Mouse (Mus musculus): ENCODE data around the gene Top2b. TPM values are rescaled to one million over a fixed set of nuclear protein-coding genes. Genes with fewer than 3 reads are reported as not detected.

The Top2b gene
- 97.8 and 109 TPM in 2 replicates for polyA plus RNA-seq (2016; fragmentation: Nextera tagmentation; extraction: Ambion mirVana)

DNA sequence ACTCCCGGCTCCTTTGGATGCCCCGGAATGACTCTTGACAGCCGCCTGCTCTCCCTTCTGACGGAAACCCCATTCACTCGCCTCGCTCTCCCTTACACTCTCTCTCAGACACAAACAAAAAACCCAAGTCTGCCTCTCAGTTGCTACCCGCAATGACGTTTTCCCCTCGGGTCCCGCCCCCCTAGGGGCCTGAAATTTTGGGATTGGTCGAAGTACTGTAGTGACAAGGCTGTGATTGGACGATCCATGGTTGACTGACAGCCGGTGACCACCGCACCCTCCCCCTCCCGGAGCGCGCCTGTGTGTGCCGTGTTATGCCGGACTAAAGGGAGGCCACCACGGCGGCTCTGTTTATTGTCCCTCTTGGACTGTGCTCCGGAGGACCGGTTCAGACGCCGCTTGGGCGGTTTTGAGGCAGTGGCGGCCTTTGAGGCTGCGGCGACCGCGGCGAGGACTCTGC, at the start of gene Top2b:
Gene Top2b, plus strand, starts transcription at position 302 of the 460 bp plus-strand sequence.
- H3K27ac ChIP-seq: peak within 1 kb of the TSS; percentile 98
- H3K9me3 ChIP-seq: no peaks in the 10 kb centered on the region
- peak within 1 kb of the TSS; percentile 76 for H3K4me2 ChIP-seq (replicated peaks)
- H3K36me3 ChIP-seq: no peaks in the 10 kb centered on the region
- under 1% methylated on average over 32 of the region's 32 CpGs for WGBS
- peak; percentile 99 for ATAC-seq (ENCODE audit: insufficient number of reproducible peaks, insufficient read depth, low FRiP score, low TSS enrichment)
- H3K4me1 ChIP-seq: peaks cover 13% of the 10 kb centered on the region
- peak within 1 kb of the TSS; percentile 98 for H3K9ac ChIP-seq
- H3K27me3 ChIP-seq: no peaks in the 10 kb centered on the region
- peak within 1 kb of the TSS; percentile 71 for H3K4me3 ChIP-seq

- H3K36me3 ChIP-seq: no peaks in the 10 kb centered on the region
- 86% methylated on average over 1 of the region's 1 CpGs for WGBS
- no peak for ATAC-seq (ENCODE audit: insufficient number of reproducible peaks, insufficient read depth, low FRiP score, low TSS enrichment)
- no peak overlapping the region for H3K4me3 ChIP-seq
- H3K4me1 ChIP-seq: no peaks in the 10 kb centered on the region
- H3K27ac ChIP-seq: no peak overlapping the region
- no peak overlapping the region for H3K9ac ChIP-seq
- H3K9me3 ChIP-seq: no peaks in the 10 kb centered on the region
- no peak overlapping the region for H3K4me2 ChIP-seq (replicated peaks)
- H3K27me3 ChIP-seq: no peaks in the 10 kb centered on the region
Observed at GRCm38 (mm10) chr14:16316715-16317114, 48.3 kb upstream of the Top2b start.

DNA sequence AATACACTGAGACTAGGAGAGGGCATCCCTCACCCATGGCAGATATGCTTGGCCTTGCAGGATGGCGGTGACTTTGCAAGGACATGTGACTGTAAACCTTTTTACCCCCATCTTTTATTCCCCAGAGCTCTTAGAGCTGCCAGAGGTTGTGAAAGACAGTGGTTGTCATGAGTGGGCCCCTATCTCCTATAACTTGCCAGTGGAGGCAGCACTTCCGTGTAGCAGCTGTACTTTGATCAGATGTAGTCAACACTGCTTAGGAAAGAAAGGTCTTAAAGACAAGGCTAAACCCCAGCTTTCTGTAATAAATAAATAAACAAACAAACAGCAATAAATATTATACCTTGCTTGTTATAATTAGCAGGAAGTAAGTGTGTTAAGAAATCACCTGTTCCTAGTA, 45.2 kb upstream of the Top2b start:
- Histone ChIP-seq H3K4me2 (replicated peaks) (no peak overlapping the region), H3K36me3 (no peaks in the 10 kb centered on the region), H3K27me3 (no peaks in the 10 kb centered on the region), H3K4me3 (no peak overlapping the region), H3K9me3 (no peaks in the 10 kb centered on the region), H3K27ac (no peak overlapping the region), H3K4me1 (no peaks in the 10 kb centered on the region), H3K9ac (no peak overlapping the region)
- WGBS: 81% methylated on average over 2 of the region's 2 CpGs
- no peak for ATAC-seq (ENCODE audit: insufficient number of reproducible peaks, insufficient read depth, low FRiP score, low TSS enrichment)

DNA sequence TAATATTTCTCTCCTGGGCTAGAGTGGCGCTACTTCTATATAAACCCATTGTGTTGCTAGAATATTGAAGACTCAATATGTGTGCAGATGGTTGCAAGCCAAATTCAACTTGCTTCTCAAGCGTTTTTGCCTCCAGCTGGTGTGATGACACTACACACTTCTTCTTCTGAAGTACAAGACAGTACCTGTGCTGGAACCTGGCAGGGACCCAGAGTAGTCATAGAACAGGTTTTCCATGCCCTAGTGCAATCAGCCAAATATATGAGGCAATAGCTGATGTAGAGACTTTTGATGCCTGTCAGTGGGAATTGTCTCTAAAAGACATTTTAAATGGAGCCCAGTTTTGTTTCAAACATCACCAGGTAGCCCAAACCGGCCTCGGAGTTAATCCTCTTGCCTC, 40.6 kb upstream of the Top2b start:
- Histone ChIP-seq H3K27me3 (no peaks in the 10 kb centered on the region), H3K4me2 (replicated peaks) (no peak overlapping the region), H3K4me3 (no peak overlapping the region), H3K9ac (no peak overlapping the region), H3K4me1 (peaks cover 10% of the 10 kb centered on the region), H3K9me3 (no peaks in the 10 kb centered on the region), H3K27ac (no peak overlapping the region), H3K36me3 (no peaks in the 10 kb centered on the region)
- WGBS: 79% methylated on average over 4 of the region's 4 CpGs
- ATAC-seq (ENCODE audit: insufficient number of reproducible peaks, insufficient read depth, low FRiP score, low TSS enrichment): no peak

GRCm38 (mm10) chr14:16325208-16325607, 39.8 kb upstream of the Top2b start:
- H3K4me2 ChIP-seq (replicated peaks): no peak overlapping the region
- peaks cover 10% of the 10 kb centered on the region for H3K4me1 ChIP-seq
- H3K9me3 ChIP-seq: no peaks in the 10 kb centered on the region
- H3K4me3 ChIP-seq: no peak overlapping the region
- 36% methylated on average over 1 of the region's 1 CpGs for WGBS
- H3K27ac ChIP-seq: no peak overlapping the region
- no peak for ATAC-seq (ENCODE audit: insufficient number of reproducible peaks, insufficient read depth, low FRiP score, low TSS enrichment)
- H3K9ac ChIP-seq: no peak overlapping the region
- H3K27me3 ChIP-seq: no peaks in the 10 kb centered on the region
- H3K36me3 ChIP-seq: no peaks in the 10 kb centered on the region

DNA sequence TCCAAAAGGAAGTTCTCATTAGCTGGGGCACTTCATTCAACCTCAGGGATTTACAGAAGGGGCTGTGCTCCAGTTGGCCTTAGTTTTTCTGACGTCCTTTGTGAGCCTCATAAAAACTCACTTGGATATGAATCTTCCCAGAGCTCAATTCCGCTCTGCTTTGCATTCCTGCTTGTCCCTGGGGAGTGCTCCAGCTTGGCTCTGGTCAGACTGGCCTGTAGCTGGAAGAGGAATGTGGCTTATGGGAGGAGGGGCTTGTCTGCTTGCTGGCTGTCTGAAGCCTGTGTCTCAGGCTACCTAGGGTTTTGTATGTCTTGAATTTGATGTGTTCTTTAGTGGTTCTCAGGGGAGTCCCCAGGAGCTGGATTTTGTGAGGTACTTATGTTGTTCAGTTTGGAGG, 36.4 kb upstream of the Top2b start:
- no peak overlapping the region for H3K9ac ChIP-seq
- 4% methylated on average over 2 of the region's 2 CpGs for WGBS

DNA sequence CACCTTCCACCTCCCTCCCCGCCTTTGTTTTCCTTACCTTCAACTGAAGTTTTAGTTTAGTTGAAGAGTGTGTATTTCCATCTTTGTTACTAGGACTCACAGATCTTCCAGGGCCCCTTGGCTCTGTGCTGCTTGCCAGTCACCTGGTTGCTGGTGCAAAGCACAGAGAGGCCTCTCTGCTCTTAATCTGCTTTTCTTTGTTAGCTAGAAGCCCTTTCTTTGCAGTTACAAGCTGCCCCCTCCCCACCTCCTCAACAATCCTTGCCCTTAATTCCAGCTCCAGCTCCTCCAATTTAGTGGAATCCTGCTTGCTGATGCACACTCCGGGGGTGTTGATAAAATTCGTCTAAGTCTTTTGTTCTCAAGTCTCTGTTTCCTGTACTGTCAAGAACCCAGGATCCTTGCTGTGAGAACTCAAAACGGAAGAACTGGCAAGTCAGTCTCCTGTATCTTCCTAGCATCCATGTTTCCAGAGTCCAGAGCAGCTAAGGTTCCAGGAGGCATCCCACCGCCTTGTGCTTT, 36.0 kb upstream of the Top2b start:
- Histone ChIP-seq H3K4me3 (no peak overlapping the region), H3K4me1 (peaks cover 10% of the 10 kb centered on the region), H3K4me2 (replicated peaks) (no peak overlapping the region; the same call in 1 of the 2 replicates), H3K9ac (no peak overlapping the region), H3K27me3 (no peaks in the 10 kb centered on the region), H3K36me3 (no peaks in the 10 kb centered on the region), H3K9me3 (no peaks in the 10 kb centered on the region), H3K27ac (peak overlapping the region; percentile 82)
- no peak for ATAC-seq (ENCODE audit: insufficient number of reproducible peaks, insufficient read depth, low FRiP score, low TSS enrichment)
- 27% methylated on average over 5 of the region's 5 CpGs for WGBS

More for the DNA sequence above, 36.4 kb upstream of the Top2b start:
- Histone ChIP-seq H3K4me1 (peaks cover 10% of the 10 kb centered on the region), H3K36me3 (no peaks in the 10 kb centered on the region), H3K27me3 (no peaks in the 10 kb centered on the region), H3K4me3 (no peak overlapping the region), H3K27ac (peak overlapping the region; percentile 82), H3K9me3 (no peaks in the 10 kb centered on the region), H3K4me2 (replicated peaks) (no peak overlapping the region)
- ATAC-seq (ENCODE audit: insufficient number of reproducible peaks, insufficient read depth, low FRiP score, low TSS enrichment): peak; percentile 83

- Histone ChIP-seq H3K9me3 (no peaks in the 10 kb centered on the region), H3K4me3 (no peak overlapping the region), H3K27ac (no peak overlapping the region), H3K4me2 (replicated peaks) (no peak overlapping the region), H3K4me1 (peaks cover 10% of the 10 kb centered on the region), H3K36me3 (no peaks in the 10 kb centered on the region), H3K27me3 (no peaks in the 10 kb centered on the region), H3K9ac (no peak overlapping the region)
- no peak for ATAC-seq (ENCODE audit: insufficient number of reproducible peaks, insufficient read depth, low FRiP score, low TSS enrichment)
- 70% methylated on average over 3 of the region's 3 CpGs for WGBS
Observed at GRCm38 (mm10) chr14:16329756-16330155, 35.2 kb upstream of the Top2b start.

DNA sequence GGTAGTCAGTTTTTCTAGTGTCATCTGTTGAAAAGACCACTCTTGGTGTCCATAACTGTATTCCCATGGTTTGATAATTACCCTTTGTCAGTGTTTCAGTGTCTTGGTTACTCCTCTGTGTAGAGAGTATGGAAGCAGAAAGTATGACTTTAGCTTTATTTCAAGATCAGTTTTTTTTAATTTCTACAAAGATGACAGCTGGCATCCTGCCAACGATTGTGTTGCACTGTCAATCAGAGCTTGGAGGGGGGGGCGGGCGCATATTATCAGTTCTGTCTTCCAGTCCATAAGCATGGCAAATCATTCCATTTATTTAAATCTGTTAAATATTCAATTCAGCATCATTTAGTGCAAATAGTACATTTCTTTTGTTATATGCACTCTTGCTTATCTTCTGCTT, 30.7 kb upstream of the Top2b start:
- ATAC-seq (ENCODE audit: insufficient number of reproducible peaks, insufficient read depth, low FRiP score, low TSS enrichment): no peak
- Histone ChIP-seq H3K27ac (no peak overlapping the region), H3K27me3 (no peaks in the 10 kb centered on the region), H3K9me3 (no peaks in the 10 kb centered on the region), H3K36me3 (no peaks in the 10 kb centered on the region), H3K4me1 (peaks cover 2% of the 10 kb centered on the region; the same call in 1 of the 2 replicates), H3K4me2 (replicated peaks) (no peak overlapping the region), H3K4me3 (no peak overlapping the region), H3K9ac (no peak overlapping the region)
- 86% methylated on average over 3 of the region's 3 CpGs for WGBS

DNA sequence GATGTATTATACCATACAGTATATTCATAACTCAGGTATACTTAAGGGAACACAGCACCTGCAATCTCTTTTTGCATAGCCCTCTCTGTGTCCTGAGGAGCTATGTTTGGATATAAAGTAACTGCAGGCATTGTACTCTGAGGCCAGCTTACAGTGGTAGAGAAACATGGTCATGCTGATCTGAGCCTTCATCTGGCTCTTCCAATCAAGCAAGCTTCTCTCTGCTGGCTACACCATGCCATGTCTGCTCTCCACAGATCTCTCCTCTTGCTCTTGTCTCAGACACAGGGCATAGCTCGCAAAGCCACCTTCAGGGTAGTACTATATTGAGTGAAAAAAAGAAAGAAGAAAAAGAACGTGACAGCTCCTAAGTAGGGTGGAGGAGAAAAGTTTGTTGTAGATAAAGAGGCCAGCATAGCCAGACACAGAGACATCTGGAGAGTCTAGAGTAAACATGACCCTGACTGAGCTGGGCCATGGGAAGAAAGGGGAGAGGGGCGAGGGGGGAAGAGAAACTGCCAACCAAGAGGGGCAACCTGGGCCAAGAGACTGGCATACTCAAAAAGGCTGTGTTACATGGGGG, 29.1 kb upstream of the Top2b start:
- no peak overlapping the region for H3K9ac ChIP-seq

GRCm38 (mm10) chr14:16347505-16347904, 17.5 kb upstream of the Top2b start:
- WGBS: 77% methylated on average over 9 of the region's 9 CpGs
- H3K4me2 ChIP-seq (replicated peaks): no peak overlapping the region
- no peak overlapping the region for H3K27ac ChIP-seq

More for the DNA sequence above, 29.1 kb upstream of the Top2b start:
- Histone ChIP-seq H3K27me3 (no peaks in the 10 kb centered on the region), H3K4me2 (replicated peaks) (no peak overlapping the region), H3K36me3 (no peaks in the 10 kb centered on the region), H3K27ac (no peak overlapping the region), H3K9me3 (no peaks in the 10 kb centered on the region), H3K4me1 (no peaks in the 10 kb centered on the region), H3K4me3 (no peak overlapping the region)
- ATAC-seq (ENCODE audit: insufficient number of reproducible peaks, insufficient read depth, low FRiP score, low TSS enrichment): no peak
- WGBS: 55% methylated on average over 3 of the region's 3 CpGs

DNA sequence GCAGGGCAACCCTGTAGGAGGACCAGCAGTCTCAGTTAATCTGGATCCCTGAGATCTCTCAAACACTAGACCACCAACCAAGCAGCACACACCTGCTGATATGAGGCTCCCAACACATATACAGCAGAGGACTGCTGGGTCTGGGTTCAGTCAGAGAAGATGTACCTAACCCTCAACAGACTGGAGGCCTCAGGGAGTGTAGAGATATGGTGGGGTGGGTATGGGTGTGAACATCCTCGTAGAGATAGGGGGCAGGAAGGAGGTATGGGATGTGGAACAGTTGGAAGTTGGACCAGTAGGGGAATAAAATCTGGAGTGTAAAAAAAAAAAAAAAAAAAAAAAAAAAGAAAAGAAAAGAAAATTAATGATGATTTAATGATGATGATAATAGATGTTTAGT, 5.3 kb upstream of the Top2b start:
- H3K9ac ChIP-seq: no peak overlapping the region
- H3K36me3 ChIP-seq: no peaks in the 10 kb centered on the region
- H3K4me3 ChIP-seq: no peak overlapping the region
- 77% methylated on average over 1 of the region's 1 CpGs for WGBS
- peaks cover 5% of the 10 kb centered on the region; the same call in 1 of the 2 replicates for H3K4me1 ChIP-seq
- no peak overlapping the region for H3K27ac ChIP-seq
- H3K27me3 ChIP-seq: no peaks in the 10 kb centered on the region
- no peaks in the 10 kb centered on the region for H3K9me3 ChIP-seq
- ATAC-seq (ENCODE audit: insufficient number of reproducible peaks, insufficient read depth, low FRiP score, low TSS enrichment): no peak
- no peak overlapping the region for H3K4me2 ChIP-seq (replicated peaks)

More at GRCm38 (mm10) chr14:16347505-16347904, 17.5 kb upstream of the Top2b start:
- Histone ChIP-seq H3K27me3 (no peaks in the 10 kb centered on the region), H3K9ac (no peak overlapping the region), H3K4me1 (no peaks in the 10 kb centered on the region), H3K4me3 (no peak overlapping the region), H3K36me3 (no peaks in the 10 kb centered on the region), H3K9me3 (no peaks in the 10 kb centered on the region)
- no peak for ATAC-seq (ENCODE audit: insufficient number of reproducible peaks, insufficient read depth, low FRiP score, low TSS enrichment)

Data from embryonic facial prominence, embryonic 12.5 days (tissue).